Mouse (Mus musculus) liver, embryonic 14.5 days (tissue): ENCODE data around the gene Nedd4. TPM values are rescaled to one million over a fixed set of nuclear protein-coding genes. Genes with fewer than 3 reads are reported as not detected.

ENCODE experiments used
- ATAC-seq: fragments of 200-750 bp; cut with Nextera tagmentation; 2 replicates; pipeline ENCODE4 v1.8.0; 2017; ENCODE audit warnings: moderate number of reproducible peaks, mild to moderate bottlenecking, moderate library complexity; ENCODE audit not compliant: insufficient read depth
- DNase-seq, 3 experiments: peaks; one replicate each; pipeline ENCODE4 v3.0.0-alpha.2; 2012 to 2013; ENCODE audit warnings: low read depth in 3 of 3, low spot score in 3 of 3
- H3K27ac ChIP-seq: fragments of 300-500 bp; sonication (generic); 2 replicates; pipeline ENCODE4 v1.5.1; 2014; ENCODE audit warnings: moderate library complexity, mild to moderate bottlenecking, control low read depth, inconsistent platforms
- H3K27me3 ChIP-seq: fragments of 300-500 bp; sonication (generic); 2 replicates; pipeline ENCODE4 v1.6.1; 2014; ENCODE audit warnings: mild to moderate bottlenecking, low read length, moderate library complexity; ENCODE audit not compliant: control insufficient read depth, insufficient read depth
- H3K36me3 ChIP-seq: fragments of 300-500 bp; sonication (generic); replicated peaks from 2 replicates; pipeline ENCODE4 v1.6.1; 2014; ENCODE audit warnings: low read depth; ENCODE audit not compliant: control insufficient read depth, insufficient read depth
- H3K4me1 ChIP-seq, 2 experiments: fragments of 200-500 bp in 1 of 2; fragments of 300-500 bp in 1 of 2; sonication (generic) in 1 of 2; replicated peaks; 2 replicates each; pipeline ENCODE4 v1.6.1; 2012 to 2014; ENCODE audit warnings: antibody characterized with exemption in 1 of 2, inconsistent platforms in 1 of 2, low read length in 1 of 2; ENCODE audit not compliant: control insufficient read depth in 2 of 2, insufficient read depth in 2 of 2
- H3K4me2 ChIP-seq: fragments of 300-500 bp; sonication (generic); 2 replicates; pipeline ENCODE4 v1.6.1; 2014; ENCODE audit warnings: low read depth, mild to moderate bottlenecking, control low read depth, moderate library complexity
- H3K4me3 ChIP-seq, 2 experiments: fragments of 200-500 bp in 1 of 2; fragments of 300-500 bp in 1 of 2; sonication (generic) in 1 of 2; 2 replicates each; pipeline ENCODE4 v1.5.1; 2012 to 2014; ENCODE audit warnings: low read depth in 2 of 2, low read length in 2 of 2, mild to moderate bottlenecking in 2 of 2, control low read depth in 1 of 2, inconsistent platforms in 1 of 2, moderate library complexity in 1 of 2; ENCODE audit not compliant: insufficient read depth in 1 of 2
- H3K9ac ChIP-seq: fragments of 300-500 bp; sonication (generic); replicated peaks from 2 replicates; pipeline ENCODE4 v1.6.1; 2014; ENCODE audit warnings: mild to moderate bottlenecking, control low read depth, moderate library complexity
- H3K9me3 ChIP-seq: fragments of 300-500 bp; sonication (generic); 2 replicates; pipeline ENCODE4 v1.6.1; 2016; ENCODE audit warnings: low read length, mixed read lengths; ENCODE audit not compliant: control insufficient read depth
- CTCF ChIP-seq: IDR thresholded peaks from 2 replicates; pipeline ENCODE4 v1.5.1; 2016; ENCODE audit warnings: antibody characterized with exemption, low read depth, control low read depth
- EP300 ChIP-seq: IDR thresholded peaks from 2 replicates; pipeline ENCODE4 v1.6.1; 2016; ENCODE audit warnings: antibody characterized with exemption, low read depth
- WGBS: fragments of 180-500 bp; shearing (Covaris S2); extraction: QIAGEN DNeasy Blood & Tissue Kit; methylation state at CpG from one replicate; pipeline ENCODE4 v1.1.7; 2014; ENCODE audit not compliant: insufficient replicate concordance; 5-methylcytosine and 5-hydroxymethylcytosine counted together
- polyA plus RNA-seq, 2 experiments: library from polyadenylated mRNA; depleted of rRNA in 1 of 2; stranded (reverse) in 1 of 2; unstranded in 1 of 2; fragments of >200 nt; fragmentation: Nextera tagmentation in 1 of 2; extraction: Ambion mirVana in 1 of 2; gene quantifications; 2 replicates each; pipeline versions ENCODE4 v1.2.1 to v1.2.3; 2012 to 2014

Gene Nedd4
- polyA plus RNA-seq, 2 experiments = 86.9 to 87.8 TPM

DNA sequence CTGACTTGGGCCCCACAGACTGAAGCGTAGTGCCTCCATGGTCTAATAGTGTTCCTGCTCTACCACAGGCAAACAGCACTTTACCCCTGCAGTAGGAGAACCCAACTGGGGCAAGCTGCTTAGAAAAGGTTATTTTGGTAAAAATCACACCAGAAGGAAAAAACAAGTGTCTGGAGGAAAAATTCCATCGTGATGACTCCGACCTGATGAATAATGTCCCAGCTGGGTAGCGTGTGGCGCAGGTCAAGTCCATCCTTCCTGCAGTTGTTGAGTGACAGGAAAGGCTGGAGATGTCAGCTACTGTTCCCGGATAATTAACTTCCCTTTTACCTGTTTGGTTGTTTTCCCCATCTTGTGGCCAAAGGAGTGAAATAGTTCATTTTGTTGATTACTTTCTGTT is 41.6 kb downstream of the Nedd4 start:
- Histone ChIP-seq H3K4me2 (no peak overlapping the region), H3K4me3 (no peak overlapping the region), H3K4me1 (peaks cover 14 to 16% of the 10 kb centered on the region in 2 experiments), H3K27me3 (no peaks in the 10 kb centered on the region), H3K36me3 (peaks cover 58% of the 10 kb centered on the region), H3K9me3 (no peaks in the 10 kb centered on the region), H3K27ac (no peak overlapping the region), H3K9ac (no peak overlapping the region)
- TF ChIP-seq EP300 (no peak), CTCF (no peak)
- no peak for ATAC-seq
- 73% methylated on average over 6 of the region's 6 CpGs for WGBS
- DNase-seq = no peak

DNA sequence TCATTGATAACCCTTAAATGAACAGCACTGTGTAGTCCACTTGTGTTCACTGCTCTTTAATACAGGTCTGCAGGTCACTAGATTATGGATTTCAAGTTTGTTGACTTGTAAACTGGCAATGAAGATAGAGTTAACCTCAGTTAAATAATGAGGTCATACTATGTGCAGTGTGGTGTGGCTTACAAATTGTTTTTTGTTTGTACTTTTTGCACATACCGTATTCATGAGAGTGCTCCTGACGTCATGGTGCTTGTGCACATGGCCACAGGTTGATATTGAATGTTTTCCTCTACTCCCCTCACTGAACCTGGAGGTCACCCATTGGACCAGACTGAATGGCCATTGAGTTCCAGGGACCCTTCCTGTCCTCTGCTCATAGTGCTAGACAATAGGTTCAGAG is 43.1 kb downstream of the Nedd4 start:
- Histone ChIP-seq H3K36me3 (peaks cover 64% of the 10 kb centered on the region), H3K9me3 (no peaks in the 10 kb centered on the region), H3K4me1 (peaks cover 0 to 2% of the 10 kb centered on the region in 2 experiments; a peak in 3 of 4 replicates), H3K9ac (no peak overlapping the region), H3K27ac (no peak overlapping the region), H3K4me2 (no peak overlapping the region), H3K4me3 (no peak overlapping the region), H3K27me3 (no peaks in the 10 kb centered on the region)
- DNase-seq (no peak), ATAC-seq (no peak)
- TF ChIP-seq EP300 (no peak), CTCF (no peak)
- 91% methylated on average over 2 of the region's 2 CpGs for WGBS

DNA sequence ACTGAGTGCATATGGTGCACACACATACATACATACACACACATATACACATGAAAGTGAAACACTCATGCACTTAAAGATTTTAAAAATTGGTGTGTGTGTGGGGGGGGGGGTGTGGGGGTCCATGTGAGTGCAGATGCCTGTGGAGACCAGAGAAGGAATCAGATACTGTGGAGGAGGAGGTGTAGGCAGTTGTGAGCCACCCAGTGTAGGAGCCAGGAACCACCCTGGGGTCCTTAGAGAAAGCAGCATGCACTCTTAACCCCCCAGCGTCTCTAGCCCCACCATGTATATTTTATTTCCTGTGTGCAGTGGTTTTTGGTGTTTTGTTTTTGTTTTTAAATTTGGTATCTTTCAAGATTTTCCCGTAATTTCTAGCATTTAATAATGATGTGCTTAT is 45.9 kb downstream of the Nedd4 start:
- Histone ChIP-seq H3K27me3 (no peaks in the 10 kb centered on the region), H3K36me3 (peaks cover 64% of the 10 kb centered on the region), H3K27ac (no peak overlapping the region), H3K9ac (no peak overlapping the region), H3K4me3 (no peak overlapping the region), H3K9me3 (no peaks in the 10 kb centered on the region), H3K4me2 (no peak overlapping the region), H3K4me1 (no peaks in the 10 kb centered on the region)
- TF ChIP-seq CTCF = no peak
- TF ChIP-seq EP300 = no peak
- no peak for DNase-seq
- WGBS = 86% methylated on average over 2 of the region's 2 CpGs
- no peak for ATAC-seq

DNA sequence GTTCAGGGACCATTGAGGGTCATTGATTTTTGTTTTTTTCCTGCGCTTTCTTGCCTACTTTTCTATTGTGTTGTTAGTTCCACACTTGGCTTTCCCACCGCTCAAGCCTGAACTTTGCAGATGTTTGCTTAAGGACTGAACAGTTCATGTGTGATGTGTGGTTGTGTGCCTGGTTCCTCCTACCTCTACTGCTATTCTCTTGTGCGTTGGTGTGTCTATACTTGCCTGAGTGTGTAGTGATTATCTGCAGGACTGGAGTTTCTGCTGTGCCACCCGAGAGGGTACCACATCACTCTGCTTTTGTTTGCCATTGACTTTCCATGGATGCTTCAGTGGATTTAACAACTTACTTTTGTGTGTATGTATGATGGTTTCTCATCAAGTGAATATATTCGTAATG is 46.5 kb downstream of the Nedd4 start:
- no peak for TF ChIP-seq EP300
- TF ChIP-seq CTCF = no peak
- H3K9ac ChIP-seq = no peak overlapping the region
- H3K27ac ChIP-seq = no peak overlapping the region
- peaks cover 63% of the 10 kb centered on the region for H3K36me3 ChIP-seq
- no peaks in the 10 kb centered on the region for H3K4me1 ChIP-seq
- no peaks in the 10 kb centered on the region for H3K27me3 ChIP-seq
- WGBS = 84% methylated on average over 5 of the region's 5 CpGs
- no peak for ATAC-seq
- no peak overlapping the region for H3K4me2 ChIP-seq
- H3K9me3 ChIP-seq = no peaks in the 10 kb centered on the region
- no peak overlapping the region for H3K4me3 ChIP-seq
- no peak for DNase-seq

DNA sequence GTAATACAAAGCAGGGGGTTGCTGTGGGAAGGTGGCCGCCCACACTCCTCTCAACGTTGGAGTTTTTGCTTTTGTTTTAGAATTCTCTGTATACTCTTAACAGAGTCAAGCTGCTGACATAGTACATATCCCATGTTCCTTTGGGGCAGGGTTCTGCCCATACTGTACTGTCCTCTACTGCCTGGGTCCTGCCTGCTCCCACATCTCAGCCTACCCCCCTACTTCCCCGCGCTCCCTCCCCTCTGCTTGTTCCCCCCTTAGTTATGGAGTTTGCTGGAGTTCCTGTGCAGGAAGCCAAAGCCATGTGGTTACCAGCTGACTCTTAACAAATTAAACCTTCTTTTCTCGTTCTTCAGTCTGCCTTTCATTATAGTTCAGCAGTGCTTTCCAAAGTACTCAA is 47.9 kb downstream of the Nedd4 start:
- Histone ChIP-seq H3K4me2 (no peak overlapping the region), H3K9me3 (no peaks in the 10 kb centered on the region), H3K27ac (no peak overlapping the region), H3K4me3 (no peak overlapping the region), H3K9ac (no peak overlapping the region), H3K4me1 (no peaks in the 10 kb centered on the region), H3K27me3 (no peaks in the 10 kb centered on the region), H3K36me3 (peaks cover 66% of the 10 kb centered on the region)
- TF ChIP-seq CTCF (no peak), EP300 (no peak)
- WGBS = 83% methylated on average over 5 of the region's 5 CpGs
- no peak for DNase-seq
- no peak for ATAC-seq
